Mouse (Mus musculus) lung, postnatal 0 days (tissue): Measurements from ENCODE around the gene Espl1. TPM values are rescaled to one million over a fixed set of nuclear protein-coding genes. Genes with fewer than 3 reads are reported as not detected.

Experiments
- ATAC-seq: fragments of 200-750 bp; cut with Nextera tagmentation; 2 replicates; pipeline ENCODE4 v1.8.0; 2017; ENCODE audit warnings: moderate library complexity
- DNase-seq: peaks from one replicate; pipeline ENCODE4 v3.0.0-alpha.2; 2016; ENCODE audit warnings: low spot score
- H3K27ac ChIP-seq: fragments of 300-500 bp; sonication (generic); 2 replicates; pipeline ENCODE4 v1.5.1; 2014; ENCODE audit warnings: antibody characterized with exemption, mild to moderate bottlenecking, low read length, mixed read lengths
- H3K27me3 ChIP-seq: fragments of 300-500 bp; sonication (generic); replicated peaks from 2 replicates; pipeline ENCODE4 v1.6.1; 2014; ENCODE audit warnings: low read length, mixed read lengths; ENCODE audit not compliant: insufficient read depth
- H3K36me3 ChIP-seq: fragments of 300-500 bp; sonication (generic); 2 replicates; pipeline ENCODE4 v1.6.1; 2014; ENCODE audit warnings: low read length, mixed read lengths; ENCODE audit not compliant: insufficient read depth
- H3K4me1 ChIP-seq: fragments of 300-500 bp; sonication (generic); 2 replicates; pipeline ENCODE4 v1.6.1; 2014; ENCODE audit warnings: antibody characterized with exemption, low read depth, low read length, mixed read lengths; ENCODE audit not compliant: insufficient read depth
- H3K4me2 ChIP-seq: fragments of 300-500 bp; sonication (generic); replicated peaks from 2 replicates; pipeline ENCODE4 v1.6.1; 2014; ENCODE audit warnings: low read depth, mild to moderate bottlenecking, low read length, moderate library complexity, mixed read lengths
- H3K4me3 ChIP-seq: fragments of 300-500 bp; sonication (generic); 2 replicates; pipeline ENCODE4 v1.5.1; 2014; ENCODE audit warnings: low read depth, low read length
- H3K9ac ChIP-seq: fragments of 300-500 bp; sonication (generic); replicated peaks from 2 replicates; pipeline ENCODE4 v1.6.1; 2014; ENCODE audit warnings: low read depth, mild to moderate bottlenecking
- H3K9me3 ChIP-seq: fragments of 300-500 bp; sonication (generic); 2 replicates; pipeline ENCODE4 v1.6.1; 2016; ENCODE audit warnings: low read length, mixed read lengths
- CTCF ChIP-seq: IDR thresholded peaks from 2 replicates; pipeline ENCODE4 v1.5.1; 2016; ENCODE audit warnings: antibody characterized with exemption, mild to moderate bottlenecking
- EP300 ChIP-seq: IDR thresholded peaks from 2 replicates; pipeline ENCODE4 v1.6.1; 2016; ENCODE audit warnings: antibody characterized with exemption, mild to moderate bottlenecking, control low read depth
- WGBS: fragments of 180-500 bp; shearing (Covaris S2); extraction: QIAGEN DNeasy Blood & Tissue Kit; methylation state at CpG from one replicate; pipeline ENCODE4 v1.1.7; 2014; 5-methylcytosine and 5-hydroxymethylcytosine counted together
- polyA plus RNA-seq: library from polyadenylated mRNA; unstranded; fragments of >200 nt; fragmentation: Nextera tagmentation; extraction: Ambion mirVana; gene quantifications from 2 replicates; pipeline ENCODE4 v1.2.1, GENCODE M21; 2015

Espl1 gene
- polyA plus RNA-seq, 1 experiment from 2014 or later, result 1.4 TPM

GRCm38 (mm10) chr15:102302542-102302941 lies 6.5 kb downstream of the Espl1 start:
- DNase-seq, result peak; percentile 93
- no peak overlapping the region for H3K4me3 ChIP-seq
- TF ChIP-seq CTCF, result no peak
- peak; percentile 39; the same call in 1 of the 2 replicates for TF ChIP-seq EP300
- no peaks in the 10 kb centered on the region for H3K27me3 ChIP-seq
- no peaks in the 10 kb centered on the region for H3K36me3 ChIP-seq
- no peaks in the 10 kb centered on the region; the same call in 1 of the 2 replicates for H3K4me1 ChIP-seq
- no peak overlapping the region for H3K27ac ChIP-seq
- WGBS, result 46% methylated on average over 6 of the region's 6 CpGs
- H3K9ac ChIP-seq, result no peak overlapping the region
- no peaks in the 10 kb centered on the region for H3K9me3 ChIP-seq
- ATAC-seq, result peak; percentile 97
- no peak overlapping the region for H3K4me2 ChIP-seq

- H3K4me2 ChIP-seq, result no peak overlapping the region
- DNase-seq (no peak), ATAC-seq (no peak)
- TF ChIP-seq CTCF, result peak; percentile 17; the same call in 1 of the 2 replicates
- TF ChIP-seq EP300, result no peak
- no peak overlapping the region for H3K27ac ChIP-seq
- H3K9me3 ChIP-seq, result no peaks in the 10 kb centered on the region
- no peaks in the 10 kb centered on the region; the same call in 1 of the 2 replicates for H3K4me1 ChIP-seq
- 81% methylated on average over 9 of the region's 9 CpGs for WGBS
- H3K9ac ChIP-seq, result no peak overlapping the region
- H3K27me3 ChIP-seq, result no peaks in the 10 kb centered on the region
- H3K36me3 ChIP-seq, result no peaks in the 10 kb centered on the region; the same call in 1 of the 2 replicates
- no peak overlapping the region for H3K4me3 ChIP-seq
Observed at GRCm38 (mm10) chr15:102308717-102309116, 12.7 kb downstream of the Espl1 start.

GRCm38 (mm10) chr15:102310074-102310845 lies 14.2 kb downstream of the Espl1 start:
- H3K27ac ChIP-seq, result peak overlapping the region; percentile 26; the same call in 1 of the 2 replicates
- no peaks in the 10 kb centered on the region for H3K4me1 ChIP-seq
- no peaks in the 10 kb centered on the region for H3K9me3 ChIP-seq
- H3K9ac ChIP-seq, result no peak overlapping the region
- TF ChIP-seq CTCF (no peak), EP300 (no peak)
- H3K36me3 ChIP-seq, result no peaks in the 10 kb centered on the region; the same call in 1 of the 2 replicates
- no peak overlapping the region for H3K4me2 ChIP-seq
- H3K4me3 ChIP-seq, result no peak overlapping the region
- DNase-seq (peak; percentile 91), ATAC-seq (peak; percentile 92)
- WGBS, result 58% methylated on average over 10 of the region's 10 CpGs
- no peaks in the 10 kb centered on the region for H3K27me3 ChIP-seq

GRCm38 (mm10) chr15:102311489-102311888 lies 15.4 kb downstream of the Espl1 start:
- Histone ChIP-seq H3K36me3 (no peaks in the 10 kb centered on the region; the same call in 1 of the 2 replicates), H3K9ac (no peak overlapping the region), H3K4me2 (no peak overlapping the region), H3K27ac (no peak overlapping the region), H3K4me3 (no peak overlapping the region), H3K27me3 (no peaks in the 10 kb centered on the region), H3K9me3 (no peaks in the 10 kb centered on the region), H3K4me1 (no peaks in the 10 kb centered on the region)
- DNase-seq, result no peak
- no peak for ATAC-seq
- TF ChIP-seq EP300 (no peak), CTCF (no peak)

- peak; percentile 35 for DNase-seq
- ATAC-seq, result peak; percentile 17; the same call in 1 of the 2 replicates
- no peak overlapping the region for H3K4me3 ChIP-seq
- no peak overlapping the region for H3K9ac ChIP-seq
- H3K9me3 ChIP-seq, result no peaks in the 10 kb centered on the region
- 76% methylated on average over 8 of the region's 8 CpGs for WGBS
- TF ChIP-seq EP300, result no peak
- no peak for TF ChIP-seq CTCF
- H3K4me2 ChIP-seq, result no peak overlapping the region
- H3K27ac ChIP-seq, result no peak overlapping the region
- H3K36me3 ChIP-seq, result no peaks in the 10 kb centered on the region; the same call in 1 of the 2 replicates
- H3K4me1 ChIP-seq, result no peaks in the 10 kb centered on the region
- no peaks in the 10 kb centered on the region for H3K27me3 ChIP-seq
Observed at GRCm38 (mm10) chr15:102315292-102315691, 19.2 kb downstream of the Espl1 start.

- ATAC-seq (peak; percentile 49; the same call in 1 of the 2 replicates), DNase-seq (peak; percentile 82)
- H3K9me3 ChIP-seq, result no peaks in the 10 kb centered on the region
- H3K27me3 ChIP-seq, result no peaks in the 10 kb centered on the region
- H3K4me3 ChIP-seq, result no peak overlapping the region
- H3K27ac ChIP-seq, result no peak overlapping the region
- H3K9ac ChIP-seq, result no peak overlapping the region
- no peaks in the 10 kb centered on the region; the same call in 1 of the 2 replicates for H3K36me3 ChIP-seq
- no peaks in the 10 kb centered on the region for H3K4me1 ChIP-seq
- peak; percentile 89 for TF ChIP-seq CTCF
- TF ChIP-seq EP300, result no peak
- H3K4me2 ChIP-seq, result no peak overlapping the region
- WGBS, result 88% methylated on average over 6 of the region's 6 CpGs
Observed at GRCm38 (mm10) chr15:102316263-102316662, 20.2 kb downstream of the Espl1 start.
